Mouse (Mus musculus) thymus, adult 2 months (tissue): ENCODE measurements around the gene Tnfsf13. TPM values are rescaled to one million over a fixed set of nuclear protein-coding genes. Genes with fewer than 3 reads are reported as not detected.
A peak's percentile ranks its signal among the peaks of the same experiment; 100 is the strongest.

Experiments
- DNase-seq: peaks from one replicate; pipeline ENCODE4 v3.0.0; 2021
- H3K27ac ChIP-seq: fragments of 200-500 bp; 2 replicates; pipeline ENCODE4 v1.5.1; 2012; ENCODE audit warnings: low read length, control low read depth; ENCODE audit not compliant: control insufficient read depth, insufficient read depth
- H3K27me3 ChIP-seq: fragments of 200-500 bp; 2 replicates; pipeline ENCODE4 v1.6.1; 2012; ENCODE audit warnings: mild to moderate bottlenecking, low read length, moderate library complexity, mixed read lengths; ENCODE audit not compliant: control insufficient read depth, insufficient read depth
- H3K36me3 ChIP-seq: fragments of 200-500 bp; 2 replicates; pipeline ENCODE4 v1.6.1; 2012; ENCODE audit warnings: mild to moderate bottlenecking, low read length, moderate library complexity; ENCODE audit not compliant: control insufficient read depth, insufficient read depth
- H3K4me1 ChIP-seq: fragments of 200-500 bp; replicated peaks from 2 replicates; pipeline ENCODE4 v1.6.1; 2012; ENCODE audit warnings: low read length; ENCODE audit not compliant: control insufficient read depth, insufficient read depth
- H3K4me3 ChIP-seq: fragments of 200-500 bp; 2 replicates; pipeline ENCODE4 v1.5.1; 2012; ENCODE audit warnings: mild to moderate bottlenecking, low read length, control low read depth, moderate library complexity; ENCODE audit not compliant: control insufficient read depth, insufficient read depth
- CTCF ChIP-seq: fragments of 200-500 bp; IDR thresholded peaks from 2 replicates; pipeline ENCODE4 v1.5.1; 2012; ENCODE audit warnings: mild to moderate bottlenecking, control low read depth, low read length, moderate library complexity, borderline replicate concordance; ENCODE audit not compliant: control insufficient read depth, poor library complexity, insufficient read depth; ENCODE audit errors: extremely low read depth
- POLR2A ChIP-seq: fragments of 200-500 bp; IDR thresholded peaks from 2 replicates; pipeline ENCODE4 v1.6.1; 2012; ENCODE audit warnings: mild to moderate bottlenecking, low read length, control low read depth, moderate library complexity; ENCODE audit not compliant: control insufficient read depth, poor library complexity, insufficient read depth; ENCODE audit errors: extremely low read depth
- WGBS: fragments of 180-500 bp; shearing (Covaris S2); methylation state at CpG from one replicate; pipeline ENCODE4 v1.1.7; 2018; 5-methylcytosine and 5-hydroxymethylcytosine counted together
- polyA plus RNA-seq: library from polyadenylated mRNA; depleted of rRNA; stranded (reverse); fragments of >200 nt; gene quantifications from 2 replicates; pipeline ENCODE4 v1.2.3, GENCODE M21; 2012; rRNA removed

Gene Tnfsf13
- polyA plus RNA-seq, 1 experiment = 3.0 TPM

DNA sequence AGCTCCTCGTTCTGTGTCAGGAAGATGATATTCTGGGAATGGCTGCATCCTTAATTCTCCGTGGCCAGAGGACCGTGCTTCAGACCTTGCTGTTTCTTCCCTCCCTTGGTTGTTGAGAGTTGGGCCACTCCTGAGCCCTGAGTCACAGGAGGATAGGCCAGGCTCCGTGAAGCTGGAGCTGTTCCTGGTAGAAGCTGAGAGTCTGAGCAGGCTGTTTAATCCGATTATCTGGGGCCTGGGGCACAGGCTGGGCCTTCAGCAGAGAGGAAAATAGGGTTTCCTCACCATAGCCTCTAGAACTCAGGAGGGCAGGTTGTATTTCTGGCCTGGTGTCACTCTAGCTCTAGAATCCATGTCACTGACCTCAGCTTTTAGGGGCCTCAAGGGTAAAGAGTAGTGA is 32.2 kb downstream of the Tnfsf13 start:
- 0 out of 2 replicates have a peak, but pooled peaks cover 3% of the 10 kb centered on the region for H3K4me1 ChIP-seq
- no peak for DNase-seq
- no peaks in the 10 kb centered on the region for H3K27me3 ChIP-seq
- H3K4me3 ChIP-seq = no peak overlapping the region
- TF ChIP-seq POLR2A (no peak), CTCF (no peak)
- 97% methylated on average over 5 of the region's 5 CpGs for WGBS
- H3K27ac ChIP-seq = no peak overlapping the region
- H3K36me3 ChIP-seq = peaks cover 61% of the 10 kb centered on the region

DNA sequence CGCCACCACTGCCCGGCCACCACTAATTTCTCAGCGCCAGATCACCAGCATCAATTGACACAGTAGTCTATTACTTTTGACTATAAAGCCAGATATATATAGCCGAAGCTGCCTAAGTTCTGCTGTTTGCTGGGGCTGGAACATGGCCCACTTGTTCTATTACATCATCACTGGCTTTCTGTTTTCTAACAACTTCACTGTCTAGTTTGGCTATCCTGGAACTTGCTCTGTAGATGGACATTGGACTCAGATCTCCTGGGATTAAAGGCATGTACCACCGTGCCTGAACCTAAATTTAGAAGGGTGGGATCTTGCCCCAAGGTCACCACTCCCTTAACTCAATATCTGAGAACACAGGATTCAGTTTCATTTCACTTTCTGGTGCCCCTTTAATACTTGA is 39.7 kb downstream of the Tnfsf13 start:
- WGBS = 94% methylated on average over 5 of the region's 5 CpGs
- Histone ChIP-seq H3K4me1 (no peaks in the 10 kb centered on the region), H3K4me3 (no peak overlapping the region), H3K36me3 (peaks cover 83% of the 10 kb centered on the region), H3K27ac (no peak overlapping the region), H3K27me3 (no peaks in the 10 kb centered on the region)
- no peak for DNase-seq
- TF ChIP-seq POLR2A (no peak), CTCF (no peak)

DNA sequence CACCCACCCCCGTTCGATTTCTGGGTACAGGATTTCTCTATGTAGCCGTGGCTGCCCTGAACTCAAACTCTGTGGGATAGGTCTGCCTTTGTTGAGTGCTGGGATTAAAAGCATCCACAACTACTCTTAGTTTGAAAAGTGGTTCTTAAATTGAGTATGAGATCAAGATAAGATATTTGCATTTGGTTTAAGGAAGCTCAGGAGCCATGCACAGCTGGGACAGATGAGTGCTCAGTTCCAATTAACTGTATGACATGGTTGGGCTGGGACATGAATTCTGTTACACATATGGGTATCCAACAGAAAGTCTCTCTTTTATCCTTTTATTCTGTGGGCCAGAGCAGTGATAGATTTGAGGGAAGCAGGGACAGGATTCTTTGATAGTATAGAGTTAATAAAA is 50.1 kb downstream of the Tnfsf13 start:
- 70% methylated on average over 3 of the region's 3 CpGs for WGBS
- Histone ChIP-seq H3K27me3 (no peaks in the 10 kb centered on the region), H3K27ac (no peak overlapping the region), H3K36me3 (peaks cover 18% of the 10 kb centered on the region), H3K4me3 (no peak overlapping the region), H3K4me1 (peaks cover 2% of the 10 kb centered on the region)
- DNase-seq = no peak
- TF ChIP-seq POLR2A (no peak), CTCF (no peak)

DNA sequence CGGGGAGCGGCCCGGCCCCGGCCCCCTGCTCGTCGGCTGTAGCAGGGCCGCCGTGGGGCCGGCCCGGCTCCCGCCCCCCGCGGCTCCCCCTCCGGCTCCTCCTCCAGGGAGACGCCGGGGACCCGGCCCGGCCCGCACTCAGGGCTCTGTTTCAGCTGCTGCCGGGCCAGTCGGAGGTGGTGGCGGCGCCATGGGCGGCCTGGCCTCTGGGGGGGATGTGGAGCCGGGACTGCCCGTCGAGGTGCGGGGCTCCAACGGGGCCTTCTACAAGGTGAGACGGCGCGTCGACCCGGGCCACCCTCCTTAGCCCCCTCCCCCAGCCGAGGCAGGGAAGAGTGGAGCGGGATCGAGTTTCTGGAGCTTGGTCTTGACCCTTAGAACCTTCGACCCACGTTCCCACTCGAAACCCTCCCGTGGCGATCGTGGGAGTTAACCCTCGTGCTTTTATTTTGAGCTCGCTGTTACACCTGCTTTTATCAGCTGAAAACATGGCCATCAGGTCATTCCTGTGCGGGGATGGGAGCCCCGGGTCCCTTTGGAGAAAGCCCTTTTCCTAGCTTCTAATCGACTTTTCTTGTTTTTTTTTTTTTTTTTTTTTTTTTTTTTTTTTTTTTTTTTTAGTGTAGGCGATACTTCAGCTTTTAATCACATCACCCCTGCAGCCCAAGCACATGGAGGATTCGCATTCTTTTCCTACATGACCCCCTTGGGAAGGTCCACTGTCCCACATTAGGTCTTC is 52.3 kb downstream of the Tnfsf13 start:
- Histone ChIP-seq H3K27me3 (no peaks in the 10 kb centered on the region), H3K4me3 (peak overlapping the region; percentile 63), H3K4me1 (peaks cover 2% of the 10 kb centered on the region), H3K36me3 (no peaks in the 10 kb centered on the region), H3K27ac (no peak overlapping the region)
- TF ChIP-seq CTCF = no peak
- DNase-seq = no peak
- under 1% methylated on average over 50 of the region's 50 CpGs for WGBS

Other genes starting within 250 kb of the Tnfsf13 start
- 0.28 and 0.39 TPM in 2 replicates for gene Dnah2, start 136.7 kb downstream of the Tnfsf13 start, polyA plus RNA-seq
- gene Efnb3, start 125.6 kb downstream of the Tnfsf13 start, polyA plus RNA-seq = 3.7 and 8.7 TPM in 2 replicates
- gene Wrap53, start 105.5 kb downstream of the Tnfsf13 start, polyA plus RNA-seq = 41.2 and 48.5 TPM in 2 replicates
- 266 and 303 TPM in 2 replicates for gene Trp53, start 105.4 kb downstream of the Tnfsf13 start, polyA plus RNA-seq
- gene Atp1b2, start 79.8 kb downstream of the Tnfsf13 start, polyA plus RNA-seq = 3.4 and 4.2 TPM in 2 replicates
- not detected in 2 replicates for gene Shbg, start 67.9 kb downstream of the Tnfsf13 start, polyA plus RNA-seq
- 0.67 and 0.73 TPM in 2 replicates for gene Sat2, start 63.8 kb downstream of the Tnfsf13 start, polyA plus RNA-seq
- 94.1 and 96.0 TPM in 2 replicates for gene Fxr2, start 52.8 kb downstream of the Tnfsf13 start, polyA plus RNA-seq
- 0.24 and 0.52 TPM in 2 replicates for gene Sox15, start 30.5 kb downstream of the Tnfsf13 start, polyA plus RNA-seq
- gene Mpdu1, start 23.1 kb downstream of the Tnfsf13 start, polyA plus RNA-seq = 174 and 178 TPM in 2 replicates
- 101 and 117 TPM in 2 replicates for gene Cd68, start 19.6 kb downstream of the Tnfsf13 start, polyA plus RNA-seq
- 669 and 722 TPM in 2 replicates for gene Eif4a1, start 13.4 kb downstream of the Tnfsf13 start, polyA plus RNA-seq
- gene Senp3, start 3.7 kb downstream of the Tnfsf13 start, polyA plus RNA-seq = 83.3 and 89.1 TPM in 2 replicates
- gene Tnfsf12, start 10.1 kb upstream of the Tnfsf13 start, polyA plus RNA-seq = 12.2 and 16.3 TPM in 2 replicates
- gene Tnfsfm13, start 10.3 kb upstream of the Tnfsf13 start, polyA plus RNA-seq = 2.7 and 3.4 TPM in 2 replicates
- 113 and 125 TPM in 2 replicates for gene Polr2a, start 72.9 kb upstream of the Tnfsf13 start, polyA plus RNA-seq
- 0.08 and 0.29 TPM in 2 replicates for gene Slc35g3, start 76.2 kb upstream of the Tnfsf13 start, polyA plus RNA-seq
- 32.2 and 35.6 TPM in 2 replicates for gene Zbtb4, start 80.1 kb upstream of the Tnfsf13 start, polyA plus RNA-seq
- gene Chrnb1, start 110.2 kb upstream of the Tnfsf13 start, polyA plus RNA-seq = 12.9 and 15.7 TPM in 2 replicates
- gene Fgf11, start 116.1 kb upstream of the Tnfsf13 start, polyA plus RNA-seq = 1.7 and 2.4 TPM in 2 replicates
- gene Tmem102, start 119.8 kb upstream of the Tnfsf13 start, polyA plus RNA-seq = 4.7 and 5.1 TPM in 2 replicates
- 0.05 TPM in 1 of 2 replicates, not detected in the other for gene Gm39566, start 129.5 kb upstream of the Tnfsf13 start, polyA plus RNA-seq
- 0.22 TPM in 1 of 2 replicates, not detected in the other for gene Spem2, start 132.7 kb upstream of the Tnfsf13 start, polyA plus RNA-seq
- 0.20 and 0.61 TPM in 2 replicates for gene Spem1, start 136.4 kb upstream of the Tnfsf13 start, polyA plus RNA-seq
- gene Nlgn2, start 152.0 kb upstream of the Tnfsf13 start, polyA plus RNA-seq = 14.4 and 15.3 TPM in 2 replicates
- 160 and 224 TPM in 2 replicates for gene Tmem256, start 152.7 kb upstream of the Tnfsf13 start, polyA plus RNA-seq
- gene Plscr3, start 160.6 kb upstream of the Tnfsf13 start, polyA plus RNA-seq = 132 and 142 TPM in 2 replicates
- 2.6 and 3.1 TPM in 2 replicates for gene Tnk1, start 172.9 kb upstream of the Tnfsf13 start, polyA plus RNA-seq
- not detected in 2 replicates for gene Tmem95, start 192.2 kb upstream of the Tnfsf13 start, polyA plus RNA-seq
- gene Kctd11, start 195.6 kb upstream of the Tnfsf13 start, polyA plus RNA-seq = 6.2 and 8.0 TPM in 2 replicates
- 405 and 462 TPM in 2 replicates for gene Acap1, start 209.8 kb upstream of the Tnfsf13 start, polyA plus RNA-seq
- gene 2810408A11Rik, start 215.2 kb upstream of the Tnfsf13 start, polyA plus RNA-seq = 7.1 and 10.2 TPM in 2 replicates
- 85.3 and 90.7 TPM in 2 replicates for gene Neurl4, start 215.3 kb upstream of the Tnfsf13 start, polyA plus RNA-seq
- 236 and 272 TPM in 2 replicates for gene Gps2, start 228.1 kb upstream of the Tnfsf13 start, polyA plus RNA-seq
- 618 and 719 TPM in 2 replicates for gene Eif5a, start 236.2 kb upstream of the Tnfsf13 start, polyA plus RNA-seq